Mouse (Mus musculus): Measurements from ENCODE around the gene Adamts6.

Gene Adamts6

DNA sequence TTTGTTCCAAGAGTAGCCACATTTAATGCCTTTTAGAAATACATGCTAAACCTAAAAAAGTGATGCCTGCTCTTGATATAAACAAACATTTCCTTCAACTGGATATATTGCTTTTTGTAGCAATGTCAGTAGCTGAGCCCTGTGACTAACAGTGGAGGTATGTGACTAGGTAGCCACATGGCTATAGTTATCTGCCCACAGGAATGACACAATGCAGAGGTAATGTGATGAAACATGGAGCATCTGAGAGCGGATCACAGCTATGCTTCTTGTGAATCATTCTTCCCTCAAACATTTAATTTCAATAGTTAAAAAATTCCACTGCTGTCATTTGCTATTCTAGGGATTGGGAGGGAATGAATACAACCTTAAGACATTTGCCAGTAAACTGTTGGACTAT, 172.7 kb downstream of the Adamts6 start:
- DNase-seq (ENCODE audit: low spot score in 2 of 2), result no peak

DNA sequence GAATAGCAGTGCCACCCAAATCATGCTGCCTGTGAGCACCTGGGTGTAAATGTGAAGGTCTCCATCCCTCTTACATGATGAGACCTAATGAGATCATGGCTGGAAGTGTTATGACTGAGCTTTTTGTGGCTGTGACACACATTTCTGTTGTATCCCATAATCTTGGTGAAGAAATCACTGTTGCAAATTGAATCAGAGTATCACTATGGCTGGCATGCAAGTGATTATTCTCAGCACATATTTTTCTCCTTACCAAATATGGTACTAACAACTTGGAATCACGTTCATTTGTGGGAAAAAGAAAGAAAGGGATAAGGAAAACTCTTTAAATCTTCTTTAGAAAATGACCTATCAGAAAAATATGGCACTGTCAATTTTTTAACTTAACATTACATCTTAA, 180.4 kb downstream of the Adamts6 start:
- DNase-seq (ENCODE audit: low spot score in 2 of 2), result no peak

DNA sequence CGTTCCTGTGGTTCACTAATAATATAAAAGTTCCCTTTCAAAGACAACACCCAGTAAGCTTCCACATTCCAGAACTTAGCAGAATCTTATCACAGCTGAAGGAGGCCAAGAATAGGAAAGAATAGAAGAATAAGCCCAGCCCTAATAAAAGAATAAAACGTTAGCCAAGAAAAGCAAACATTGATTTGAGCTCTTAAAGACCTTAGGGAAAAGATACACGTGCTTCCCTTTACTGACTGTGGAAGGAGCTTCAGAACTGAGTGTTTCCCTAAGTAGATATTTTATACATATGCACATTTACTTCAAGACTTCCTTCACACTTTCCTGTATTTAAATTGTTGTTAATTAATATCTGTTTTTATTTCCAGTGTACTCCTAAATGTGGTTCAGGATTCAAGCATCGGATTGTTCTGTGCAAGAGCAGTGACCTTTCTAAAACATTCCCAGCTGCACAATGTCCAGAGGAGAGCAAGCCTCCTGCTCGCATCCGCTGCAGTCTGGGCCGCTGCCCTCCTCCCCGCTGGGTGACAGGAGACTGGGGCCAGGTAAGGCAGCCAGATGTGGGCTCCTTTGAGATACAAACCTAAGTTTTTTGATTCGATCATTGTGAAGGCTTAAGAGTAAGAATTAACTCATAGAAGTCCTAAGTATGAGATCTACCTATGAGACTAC, 188.8 kb downstream of the Adamts6 start:
- DNase-seq (ENCODE audit: low spot score in 2 of 2), result no peak

DNA sequence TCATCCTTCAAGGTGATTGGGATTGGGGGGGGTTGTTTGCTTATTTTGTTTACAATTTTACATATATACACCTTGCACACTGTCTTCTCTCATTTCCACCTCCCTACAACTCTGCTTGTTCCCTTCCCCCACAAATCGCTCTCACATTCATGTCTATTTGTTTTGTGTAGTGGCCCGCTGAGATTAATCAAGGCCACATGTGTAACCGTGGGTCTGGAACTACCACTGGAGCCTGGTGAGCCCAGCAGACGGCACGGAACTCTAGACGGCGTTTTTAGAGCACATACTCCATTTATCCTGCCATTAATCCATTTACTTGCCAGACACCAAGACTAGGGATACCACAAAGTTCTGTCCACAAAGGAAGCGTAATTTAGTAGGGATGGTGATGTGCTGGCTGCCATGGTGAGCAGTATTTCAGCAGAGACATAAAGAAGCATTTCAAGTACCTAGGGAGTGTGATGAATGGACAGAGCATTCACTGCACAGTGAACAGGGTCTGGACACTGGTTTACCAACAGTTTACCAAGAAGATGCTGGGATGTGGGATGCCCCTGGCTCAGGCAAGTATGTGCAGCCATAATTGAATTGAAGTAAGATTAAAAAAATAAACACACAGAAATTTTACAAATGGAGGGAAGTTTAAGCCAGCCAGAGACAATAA, 194.9 kb downstream of the Adamts6 start:
- no peak for DNase-seq (ENCODE audit: low spot score in 2 of 2)

DNA sequence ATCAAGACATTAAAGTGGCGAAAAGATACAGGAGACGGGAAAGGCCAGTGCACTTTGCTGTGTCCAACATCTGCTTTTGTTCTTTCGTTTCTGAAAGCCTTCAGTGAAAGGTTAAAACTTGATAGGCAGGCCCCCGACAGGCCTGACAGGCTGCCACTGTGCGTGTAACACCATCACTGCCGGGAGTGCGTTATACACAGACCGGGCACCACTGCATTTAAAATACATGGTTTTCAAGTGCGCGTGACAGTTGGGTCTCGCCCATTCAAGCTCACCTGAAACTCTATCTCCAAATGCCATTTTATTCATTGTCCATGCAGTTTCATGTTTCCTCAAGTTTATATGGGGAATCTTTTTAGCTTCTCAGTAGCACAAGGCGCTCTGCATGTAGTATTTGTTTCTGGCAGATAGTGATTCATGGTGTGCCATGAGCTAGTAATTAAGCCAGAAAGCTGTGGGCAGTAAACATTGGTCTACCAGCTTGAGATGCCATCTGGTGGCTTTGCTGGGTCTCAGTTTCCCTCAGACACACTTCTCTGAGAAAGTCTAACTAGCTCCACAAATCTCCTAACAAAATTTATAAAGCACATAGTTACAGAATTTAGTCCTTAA, 195.6 kb downstream of the Adamts6 start:
- no peak for DNase-seq (ENCODE audit: low spot score in 2 of 2)

DNA sequence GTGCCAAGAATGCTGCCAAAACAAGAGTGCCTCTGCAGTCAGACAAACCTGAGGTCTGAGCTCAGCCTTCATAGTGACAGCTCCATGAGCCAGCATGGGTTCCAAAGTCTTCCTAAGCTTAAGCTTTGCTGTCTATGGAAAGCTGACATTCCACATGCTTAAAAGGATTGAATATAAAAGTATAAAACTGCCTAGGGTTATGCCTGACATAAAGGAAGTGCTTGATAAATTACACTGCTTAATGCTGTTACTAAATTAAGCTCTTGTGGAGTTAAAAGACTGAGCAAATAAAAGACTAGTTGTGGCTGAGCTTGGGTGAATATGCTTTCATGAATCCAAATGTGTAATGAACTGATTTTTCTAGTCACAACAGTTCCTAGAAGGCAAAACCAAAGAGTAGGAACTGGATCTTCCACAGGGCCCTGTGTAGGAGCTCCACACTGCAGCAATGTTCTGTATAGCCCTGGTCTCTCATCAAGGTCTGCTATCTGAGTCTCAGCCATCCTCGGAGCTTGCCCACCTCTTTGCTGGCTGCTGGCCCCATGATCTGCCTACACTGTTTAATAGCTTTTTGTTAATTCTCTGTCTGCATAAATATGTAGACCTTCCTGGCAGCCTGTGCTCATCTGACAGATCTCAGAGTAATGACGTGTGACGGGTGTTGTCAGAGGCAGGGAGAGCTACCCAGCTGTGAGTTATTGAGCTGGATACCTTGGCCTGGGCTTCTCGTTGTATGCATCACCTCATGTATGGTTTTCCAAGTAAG, 203.6 kb downstream of the Adamts6 start:
- DNase-seq (ENCODE audit: low spot score in 2 of 2), result no peak

DNA sequence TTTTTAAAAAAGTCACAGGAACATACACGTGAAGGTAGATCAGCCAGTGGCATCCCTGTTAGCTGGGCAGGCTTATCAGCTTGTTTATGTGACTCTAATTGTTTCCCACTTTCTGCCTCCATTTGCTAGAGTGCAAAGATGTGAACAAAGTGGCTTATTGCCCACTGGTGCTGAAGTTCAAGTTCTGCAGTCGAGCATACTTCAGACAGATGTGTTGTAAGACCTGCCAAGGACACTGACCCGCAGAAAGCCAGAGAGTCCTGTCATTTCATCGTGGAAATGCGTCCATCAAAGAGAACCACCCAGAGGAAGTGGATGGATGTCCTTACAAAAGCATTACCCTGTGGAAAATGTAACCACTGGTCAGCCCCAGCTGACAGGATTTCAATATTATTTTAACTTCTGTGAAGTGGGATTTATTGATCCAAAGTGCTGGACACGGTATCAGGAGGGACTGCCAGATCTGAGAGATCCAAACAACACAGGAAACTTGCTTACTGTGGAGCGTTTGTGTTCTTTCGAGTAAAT, 205.9 kb downstream of the Adamts6 start:
- DNase-seq (ENCODE audit: low spot score in 2 of 2), result no peak

DNA sequence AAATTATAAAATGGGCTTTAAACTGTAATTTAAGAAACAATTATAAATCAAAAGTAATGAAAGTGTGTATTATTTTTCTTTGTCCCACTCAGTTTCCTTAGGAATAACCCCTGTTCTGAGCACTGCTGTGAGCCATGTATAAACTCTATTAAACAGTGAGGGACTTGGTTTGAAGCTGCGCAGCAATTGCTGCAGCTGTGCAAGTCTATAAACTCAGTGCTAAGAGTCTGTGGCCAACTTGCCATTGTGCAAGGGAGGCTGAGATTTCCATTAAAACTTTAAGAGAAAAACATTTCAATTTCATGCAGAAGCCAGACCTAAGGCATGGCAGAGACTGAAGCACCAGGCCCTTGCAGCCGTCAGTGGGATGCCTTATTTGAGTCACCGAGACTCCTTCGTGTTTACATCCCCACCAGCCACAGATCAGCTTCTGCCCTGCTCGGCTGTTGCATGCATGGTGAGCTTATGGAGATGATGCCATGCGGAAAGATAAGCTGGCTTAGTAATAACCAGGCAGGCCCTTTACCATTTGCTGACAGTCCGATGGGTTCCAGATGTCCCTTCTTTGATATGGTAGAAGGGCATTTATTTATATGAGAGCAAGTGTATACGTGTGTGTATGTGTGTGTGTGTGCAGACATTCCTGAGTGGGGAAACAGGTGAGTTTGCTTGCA, 206.7 kb downstream of the Adamts6 start:
- no peak for DNase-seq (ENCODE audit: low spot score in 2 of 2)

DNA sequence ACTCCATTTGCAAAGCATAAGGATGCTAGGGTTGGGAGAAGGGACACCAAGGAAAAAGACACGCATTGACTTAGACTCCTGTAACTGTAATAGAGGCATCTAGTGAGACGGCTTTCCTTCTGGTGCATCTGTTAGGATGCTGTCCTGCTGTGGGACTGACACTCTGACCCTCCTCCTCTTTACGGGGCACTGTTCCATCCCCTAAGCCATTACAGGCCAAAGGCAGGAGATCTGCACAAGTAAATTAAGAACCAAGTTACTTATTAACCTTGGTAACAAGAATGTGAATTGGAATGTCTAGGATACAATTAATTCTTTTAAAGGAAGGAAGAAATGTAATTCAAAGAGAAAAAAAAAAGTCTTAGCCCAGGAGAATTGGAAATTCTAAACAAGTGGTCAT, 210.0 kb downstream of the Adamts6 start:
- no peak for DNase-seq (ENCODE audit: low spot score in 2 of 2)

DNA sequence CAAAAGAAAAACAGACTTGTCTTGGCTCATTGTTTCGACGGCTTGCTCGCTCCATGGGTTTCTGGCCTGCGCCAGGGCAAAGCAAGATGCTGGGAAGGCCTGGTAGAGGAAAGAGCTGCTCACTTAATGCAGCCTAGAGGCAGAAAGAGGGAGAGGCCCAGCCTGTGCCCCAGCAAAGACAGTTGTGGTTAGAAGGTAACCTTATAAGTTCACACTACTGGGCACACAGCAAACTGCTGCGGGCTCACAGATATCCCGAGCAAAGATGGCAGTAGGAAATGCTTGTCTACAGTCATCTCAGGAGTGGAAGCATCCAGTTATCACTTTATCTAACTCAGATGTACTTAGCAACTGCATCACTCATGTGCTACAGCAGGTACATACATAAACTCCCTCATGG, 211.0 kb downstream of the Adamts6 start:
- no peak for DNase-seq (ENCODE audit: low spot score in 2 of 2)

DNA sequence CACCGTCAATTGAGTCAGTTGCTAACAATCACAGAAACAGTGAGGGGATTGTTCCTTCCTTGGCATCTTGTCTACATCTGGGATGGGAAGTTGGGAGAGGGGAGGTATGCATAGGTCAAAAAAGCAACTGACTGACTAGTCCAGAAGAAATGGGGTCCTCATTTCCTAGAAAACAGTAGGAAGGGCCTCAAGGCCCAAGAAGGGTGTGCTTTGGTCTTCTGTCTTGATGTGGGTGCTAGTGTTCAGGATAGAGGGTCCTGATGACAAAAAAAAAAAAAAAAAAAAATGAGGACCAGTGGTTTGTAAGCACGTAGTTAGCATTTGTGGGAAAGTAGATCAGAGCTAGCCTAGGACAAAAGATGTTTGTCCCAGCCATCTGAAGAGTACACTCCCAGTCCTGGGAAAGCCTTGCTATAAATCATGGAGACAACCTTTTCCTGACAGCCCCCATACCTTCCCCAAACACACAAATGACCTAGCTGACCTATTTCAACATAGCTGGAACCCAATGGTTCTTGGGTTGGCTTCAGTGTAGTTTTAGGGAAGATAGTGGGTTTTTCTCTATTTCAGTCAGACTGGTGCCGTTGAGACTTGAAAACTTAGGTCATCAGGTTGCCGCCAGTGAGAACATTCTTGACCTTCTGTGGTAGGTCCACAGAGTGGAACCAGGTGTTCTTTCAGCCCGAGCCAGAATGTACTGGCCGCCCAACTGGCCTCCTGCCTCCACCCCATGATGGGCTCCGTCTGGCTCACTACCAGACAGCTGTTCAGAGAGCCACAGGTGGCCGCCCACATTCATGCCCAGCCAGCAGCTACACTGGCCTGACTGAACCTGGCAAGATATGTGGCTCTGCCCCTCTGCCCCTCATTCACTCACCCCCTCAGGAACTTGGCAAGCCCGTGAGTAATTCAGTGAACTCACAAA, 211.7 kb downstream of the Adamts6 start:
- DNase-seq (ENCODE audit: low spot score in 2 of 2), result no peak

DNA sequence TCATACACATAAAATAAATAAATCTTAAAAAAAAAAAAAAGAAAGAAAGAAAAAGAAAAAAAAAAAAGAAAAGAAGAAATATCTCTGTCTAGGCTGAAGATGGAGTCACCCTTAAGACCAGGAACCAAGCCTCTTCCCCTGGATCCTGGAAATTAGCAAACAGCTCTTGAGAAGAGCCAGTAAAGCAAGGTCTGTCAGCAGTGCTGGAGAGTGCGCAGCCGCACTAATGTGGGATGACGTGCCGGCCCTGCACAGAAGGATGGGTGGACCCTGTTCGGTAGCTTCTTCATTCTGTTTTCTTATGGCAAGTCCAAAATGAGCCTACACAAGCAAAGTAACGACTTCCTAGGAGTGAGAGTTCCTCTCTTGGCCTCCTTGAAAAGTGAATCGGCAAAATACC, 214.8 kb downstream of the Adamts6 start:
- no peak for DNase-seq (ENCODE audit: low spot score in 2 of 2)

DNA sequence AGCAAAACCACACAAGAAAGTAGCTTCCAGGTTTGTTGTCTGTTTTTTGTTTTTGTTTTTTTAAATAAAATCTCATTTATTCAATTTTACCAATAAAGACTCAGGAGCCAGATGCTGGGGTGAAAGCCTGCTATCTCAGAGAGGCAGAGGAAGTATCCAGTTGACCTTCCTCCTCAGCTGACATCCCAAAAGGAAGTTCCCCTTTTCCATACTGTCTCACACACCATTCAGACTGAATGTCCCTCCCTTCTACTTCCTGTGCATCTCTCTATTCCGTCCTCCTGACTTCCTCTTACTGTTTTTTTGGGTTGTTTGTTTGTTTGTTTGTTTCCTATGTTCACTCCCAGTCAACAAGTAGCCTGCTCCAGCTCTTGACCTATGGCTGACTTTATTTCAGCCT, 216.4 kb downstream of the Adamts6 start:
- DNase-seq (ENCODE audit: low spot score in 2 of 2), result no peak

DNA sequence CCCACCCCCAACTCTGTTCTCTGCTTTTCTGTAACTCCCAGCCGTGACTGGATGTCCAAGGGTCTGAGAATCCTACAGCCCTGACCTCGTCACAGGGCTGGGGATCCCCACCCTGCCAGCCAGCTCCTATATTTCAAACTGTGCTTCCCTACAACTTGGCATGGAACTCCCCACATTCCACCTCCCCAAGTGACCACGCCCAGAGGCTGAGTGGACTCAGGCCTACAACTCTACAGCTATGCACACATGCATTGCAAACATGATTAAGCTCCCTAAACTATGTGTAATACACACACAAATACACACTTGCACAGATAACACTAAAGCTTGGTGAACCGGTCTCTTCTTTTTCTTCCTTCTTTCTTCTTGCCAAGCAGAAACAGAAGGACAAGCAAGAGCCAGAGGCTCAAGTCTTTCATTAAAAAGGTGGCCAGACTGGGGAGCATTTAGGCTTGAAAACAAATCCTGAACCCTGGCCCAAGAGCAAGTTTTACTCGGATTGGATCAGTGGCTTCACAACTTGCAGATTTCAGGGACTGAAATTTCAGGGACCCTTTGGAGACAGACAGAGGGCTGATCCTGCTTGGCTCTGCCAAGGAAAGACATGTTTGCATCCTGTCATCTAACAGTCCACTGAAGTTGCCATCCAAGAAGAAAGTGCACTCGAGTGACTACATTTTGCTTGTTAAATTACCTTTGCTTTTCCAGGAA, 218.7 kb downstream of the Adamts6 start:
- DNase-seq (ENCODE audit: low spot score in 2 of 2), result no peak

DNA sequence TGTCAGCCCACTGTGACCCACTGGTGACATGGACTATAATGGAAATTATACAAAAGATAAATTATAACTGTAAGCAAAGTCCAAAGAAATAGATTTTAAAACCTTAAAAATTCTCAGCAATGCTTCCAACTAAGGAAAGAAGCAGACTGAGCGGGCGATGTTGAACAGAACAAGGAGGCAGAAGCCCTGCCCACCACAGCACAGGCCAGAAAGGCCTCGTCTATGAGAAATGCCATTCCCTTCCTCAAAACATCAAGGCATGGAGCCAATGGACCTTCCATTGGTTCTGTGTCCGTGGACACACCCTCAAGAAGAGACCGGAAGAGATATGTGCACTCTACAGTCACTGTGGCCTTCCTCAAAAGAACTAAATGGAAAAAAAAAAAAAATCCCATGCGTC, 220.0 kb downstream of the Adamts6 start:
- no peak for DNase-seq (ENCODE audit: low spot score in 2 of 2)

DNA sequence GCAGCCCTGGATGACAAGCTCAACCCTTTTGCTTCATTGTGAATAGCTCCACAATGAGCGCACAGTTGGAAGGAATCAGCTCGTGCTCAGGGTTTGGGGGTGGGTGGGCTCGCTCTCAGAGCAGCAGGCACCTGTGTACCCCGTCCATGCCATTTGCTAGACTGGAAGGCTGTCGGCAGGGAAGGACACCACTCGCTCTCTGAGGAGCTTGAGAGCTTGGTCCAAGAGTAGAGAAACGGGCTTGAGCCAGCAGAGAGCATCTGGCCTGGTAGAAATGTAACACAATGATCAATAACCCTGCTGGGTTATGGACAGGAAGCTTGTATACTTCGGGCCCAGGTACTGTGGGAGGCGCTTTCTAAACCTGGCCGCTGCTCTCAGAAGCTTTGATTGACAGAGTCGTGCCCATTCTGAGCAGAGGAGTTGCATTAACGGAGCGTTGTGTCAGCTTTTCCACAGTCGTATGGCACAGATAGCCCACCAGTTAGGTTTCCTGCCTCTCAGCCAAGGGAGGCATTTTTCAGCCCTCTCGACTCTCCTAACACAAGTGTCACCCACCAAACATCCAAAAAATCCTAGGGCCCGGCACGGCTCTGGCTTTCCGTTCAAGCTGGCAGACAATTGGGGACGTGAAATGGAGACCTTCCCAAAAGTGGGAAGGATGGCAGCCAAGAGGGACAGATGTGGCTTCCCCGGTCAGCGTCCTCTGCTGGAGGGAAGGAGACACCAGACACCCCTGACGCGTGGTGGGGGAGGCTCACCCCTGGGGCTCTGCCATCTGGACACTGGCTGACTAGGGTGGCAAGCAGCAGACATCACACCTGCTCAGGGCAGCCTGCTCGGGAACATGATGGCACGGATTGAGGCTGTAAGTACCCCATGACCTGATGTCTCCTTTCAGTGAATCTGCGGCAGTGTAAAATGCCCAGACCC, 222.2 kb downstream of the Adamts6 start:
- DNase-seq (ENCODE audit: low spot score in 2 of 2), result no peak

DNA sequence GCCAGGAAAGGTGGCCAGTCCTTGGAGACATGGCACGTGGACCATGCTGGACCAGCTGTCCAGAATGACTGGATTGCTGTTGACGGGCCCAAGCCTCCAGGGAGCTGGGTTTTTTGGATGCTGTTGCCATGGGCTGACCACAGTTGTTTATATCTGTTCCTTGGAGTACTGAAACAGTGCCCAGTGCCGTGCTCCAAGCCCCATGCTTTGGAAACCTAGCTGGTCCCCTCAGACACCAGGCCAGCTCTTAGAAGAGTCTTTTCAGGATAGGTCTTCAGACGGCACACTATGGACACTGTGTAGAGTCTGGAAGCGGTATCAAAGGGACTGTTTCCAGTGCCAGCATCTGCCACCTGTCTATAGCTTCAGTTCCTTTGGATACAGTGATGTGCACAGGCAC, 223.1 kb downstream of the Adamts6 start:
- DNase-seq (ENCODE audit: low spot score in 2 of 2), result no peak

DNA sequence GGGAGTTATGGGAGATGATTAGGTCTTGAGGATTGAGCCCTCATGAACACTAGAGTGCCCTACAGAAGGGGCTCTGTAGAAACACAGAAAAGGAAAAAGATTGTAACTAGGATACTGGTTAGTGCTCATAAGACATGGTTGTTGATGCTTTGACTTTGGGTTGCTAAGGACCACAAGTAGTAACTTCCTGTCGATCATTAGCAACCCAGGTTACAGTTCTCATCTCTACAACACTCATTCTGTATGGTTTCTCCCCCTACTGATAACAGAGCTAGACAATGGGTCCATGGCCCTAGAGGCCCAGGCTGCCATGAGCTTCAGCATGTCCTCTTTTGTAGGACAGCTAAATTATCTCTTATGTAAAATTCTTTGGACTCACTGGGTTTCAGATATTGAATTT, 227.4 kb downstream of the Adamts6 start:
- DNase-seq (ENCODE audit: low spot score in 2 of 2), result no peak

DNA sequence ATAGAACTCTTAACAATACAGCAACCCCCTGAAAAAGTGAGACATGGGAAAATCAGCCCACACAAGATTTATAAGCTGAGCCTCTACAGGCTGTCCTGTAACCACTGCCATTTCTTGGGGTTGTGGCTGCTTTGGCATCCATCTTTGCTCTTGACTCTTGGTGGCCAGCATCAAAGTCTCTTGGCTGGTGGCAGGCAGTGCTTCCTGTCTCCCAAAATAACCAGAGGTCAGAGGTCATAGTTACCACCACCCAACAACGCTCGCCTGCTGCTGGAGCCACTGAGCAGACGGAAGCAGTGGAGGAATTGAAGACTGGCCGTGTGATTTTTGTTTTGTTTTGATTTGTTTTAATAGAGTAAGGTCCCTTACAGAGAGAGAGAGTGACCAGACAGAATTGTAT, 228.5 kb downstream of the Adamts6 start:
- DNase-seq (ENCODE audit: low spot score in 2 of 2), result no peak

All from right cerebral cortex, postnatal 36 days (tissue).